Mouse (Mus musculus) midbrain, postnatal 0 days (tissue): ENCODE data around the gene Aoah. TPM values are rescaled to one million over a fixed set of nuclear protein-coding genes. Genes with fewer than 3 reads are reported as not detected.

Source experiments
- ATAC-seq: fragments of 200-750 bp; cut with Nextera tagmentation; 2 replicates; pipeline ENCODE4 v1.8.0; 2017; ENCODE audit warnings: moderate number of reproducible peaks, mild to moderate bottlenecking, moderate TSS enrichment, moderate library complexity; ENCODE audit not compliant: low FRiP score
- DNase-seq: peaks from one replicate; pipeline ENCODE4 v3.0.0-alpha.2; 2015; ENCODE audit warnings: low spot score
- H3K27ac ChIP-seq: fragments of 300-500 bp; sonication (generic); 2 replicates; pipeline ENCODE4 v1.5.1; 2014; ENCODE audit warnings: low read depth, mild to moderate bottlenecking, low read length, mixed read lengths
- H3K27me3 ChIP-seq: fragments of 300-500 bp; sonication (generic); 2 replicates; pipeline ENCODE4 v1.6.1; 2014; ENCODE audit warnings: low read length, control low read depth, mixed read lengths; ENCODE audit not compliant: insufficient read depth
- H3K36me3 ChIP-seq: fragments of 300-500 bp; sonication (generic); 2 replicates; pipeline ENCODE4 v1.6.1; 2014; ENCODE audit warnings: low read length, control low read depth, mixed read lengths; ENCODE audit not compliant: insufficient read depth
- H3K4me1 ChIP-seq: fragments of 300-500 bp; sonication (generic); 2 replicates; pipeline ENCODE4 v1.6.1; 2014; ENCODE audit warnings: mild to moderate bottlenecking, control low read depth, antibody characterized with exemption, low read length, mixed read lengths; ENCODE audit not compliant: insufficient read depth
- H3K4me2 ChIP-seq: fragments of 300-500 bp; sonication (generic); 2 replicates; pipeline ENCODE4 v1.6.1; 2014; ENCODE audit warnings: low read depth, mild to moderate bottlenecking, low read length, mixed read lengths; ENCODE audit not compliant: poor library complexity, severe bottlenecking
- H3K4me3 ChIP-seq: fragments of 300-500 bp; sonication (generic); 2 replicates; pipeline ENCODE4 v1.5.1; 2014; ENCODE audit warnings: low read depth, mild to moderate bottlenecking, low read length, moderate library complexity
- H3K9ac ChIP-seq: fragments of 300-500 bp; sonication (generic); replicated peaks from 2 replicates; pipeline ENCODE4 v1.6.1; 2014; ENCODE audit warnings: mild to moderate bottlenecking, low read length, moderate library complexity, mixed read lengths; ENCODE audit not compliant: poor library complexity, severe bottlenecking
- H3K9me3 ChIP-seq: fragments of 300-500 bp; sonication (generic); 2 replicates; pipeline ENCODE4 v1.6.1; 2016; ENCODE audit warnings: low read length, control low read depth
- CTCF ChIP-seq: IDR thresholded peaks from 2 replicates; pipeline ENCODE4 v1.5.1; 2016; ENCODE audit warnings: antibody characterized with exemption, mild to moderate bottlenecking
- WGBS: fragments of 180-500 bp; shearing (Covaris S2); extraction: QIAGEN DNeasy Blood & Tissue Kit; methylation state at CpG from one replicate; pipeline ENCODE4 v1.1.7; 2014; 5-methylcytosine and 5-hydroxymethylcytosine counted together
- polyA plus RNA-seq: library from polyadenylated mRNA; unstranded; fragments of >200 nt; fragmentation: Nextera tagmentation; extraction: Ambion mirVana; gene quantifications from 2 replicates; pipeline ENCODE4 v1.2.1, GENCODE M21; 2015
- total RNA-seq: library from RNA; depleted of rRNA; stranded (reverse); fragments of >200 nt; gene quantifications from 2 replicates; pipeline ENCODE4 v1.2.3, GENCODE M21; 2014

The Aoah gene
- total and polyA plus RNA-seq, 2 experiments from 2014 or later = 0.70 to 2.3 TPM

DNA sequence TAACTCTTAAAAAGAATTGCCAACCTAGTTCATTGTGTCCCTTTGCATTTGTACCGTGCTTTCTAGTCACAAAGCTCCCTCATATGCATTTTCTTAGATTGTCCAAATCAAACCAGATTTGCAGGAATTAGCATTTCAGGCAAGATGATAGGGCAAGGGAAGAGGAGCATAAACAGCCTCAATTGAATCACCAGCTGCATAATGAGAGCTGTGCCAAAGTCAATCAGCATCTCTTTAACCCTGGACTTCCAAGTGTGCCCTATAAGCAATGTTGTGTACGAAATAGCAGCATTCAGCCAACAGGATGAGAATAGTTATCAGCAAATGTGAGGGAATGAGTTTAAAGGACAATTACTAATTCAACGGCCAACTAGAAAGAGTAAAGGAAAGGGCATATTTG, 169.2 kb downstream of the Aoah start:
- Histone ChIP-seq H3K9me3 (no peaks in the 10 kb centered on the region), H3K4me1 (no peaks in the 10 kb centered on the region), H3K27ac (no peak overlapping the region), H3K27me3 (no peaks in the 10 kb centered on the region), H3K9ac (no peak overlapping the region), H3K4me2 (no peak overlapping the region), H3K4me3 (no peak overlapping the region), H3K36me3 (no peaks in the 10 kb centered on the region)
- no peak for ATAC-seq
- no peak for DNase-seq
- no peak for TF ChIP-seq CTCF
- 68% methylated on average over 3 of the region's 3 CpGs for WGBS

DNA sequence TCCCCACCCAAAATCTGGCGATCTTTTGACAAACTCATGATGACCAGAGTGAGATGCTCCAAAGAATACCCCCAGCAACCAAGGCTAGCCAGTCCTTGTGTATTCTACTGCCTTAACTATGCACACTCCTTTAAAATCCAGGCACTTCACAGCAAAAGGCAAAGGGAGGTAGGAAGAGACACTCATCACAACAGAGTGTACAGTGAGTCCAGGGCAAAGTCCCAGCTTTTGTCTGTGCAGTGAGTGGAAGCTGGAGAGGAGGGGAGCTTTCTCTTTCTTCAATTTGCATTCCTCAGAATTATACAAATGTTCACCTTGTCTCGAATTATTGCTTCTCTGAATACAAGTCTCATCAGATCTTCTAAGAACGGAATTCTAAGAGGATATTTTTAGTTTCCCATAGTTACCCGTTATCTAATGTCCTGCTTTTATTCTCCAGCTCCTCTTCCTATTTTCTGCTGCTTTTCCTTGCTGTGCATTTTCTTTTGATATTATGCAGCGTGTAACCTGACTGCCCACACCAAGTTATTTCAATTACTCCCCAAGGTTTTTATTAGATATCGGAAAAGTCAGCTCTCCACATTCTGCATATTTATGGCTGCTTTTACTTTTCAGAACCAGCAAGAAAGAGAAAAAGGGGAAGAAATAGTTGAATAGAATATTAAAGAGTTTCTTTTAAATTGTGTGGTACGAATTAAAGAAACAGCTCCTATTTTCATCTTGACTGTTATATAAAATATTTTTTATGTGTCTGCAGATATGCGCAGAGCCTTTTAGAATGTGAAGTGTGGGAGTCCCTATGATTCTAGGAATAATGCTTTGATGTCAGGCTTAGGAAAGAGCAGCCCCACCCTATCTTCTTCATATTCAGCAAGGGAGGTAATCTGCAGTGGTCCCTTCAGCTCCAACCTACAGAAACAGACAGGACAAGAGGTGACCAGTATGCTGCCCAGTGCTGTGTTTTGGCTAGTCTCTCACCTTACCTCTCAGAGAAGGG, 187.6 kb downstream of the Aoah start:
- H3K27me3 ChIP-seq = no peaks in the 10 kb centered on the region
- no peak overlapping the region for H3K9ac ChIP-seq
- no peak overlapping the region for H3K4me2 ChIP-seq
- H3K4me1 ChIP-seq = no peaks in the 10 kb centered on the region
- H3K4me3 ChIP-seq = no peak overlapping the region
- H3K9me3 ChIP-seq = no peaks in the 10 kb centered on the region
- no peaks in the 10 kb centered on the region for H3K36me3 ChIP-seq
- 61% methylated on average over 8 of the region's 8 CpGs for WGBS
- DNase-seq = no peak
- H3K27ac ChIP-seq = no peak overlapping the region
- peak; percentile 54; the same call in 1 of the 2 replicates for ATAC-seq
- no peak for TF ChIP-seq CTCF

DNA sequence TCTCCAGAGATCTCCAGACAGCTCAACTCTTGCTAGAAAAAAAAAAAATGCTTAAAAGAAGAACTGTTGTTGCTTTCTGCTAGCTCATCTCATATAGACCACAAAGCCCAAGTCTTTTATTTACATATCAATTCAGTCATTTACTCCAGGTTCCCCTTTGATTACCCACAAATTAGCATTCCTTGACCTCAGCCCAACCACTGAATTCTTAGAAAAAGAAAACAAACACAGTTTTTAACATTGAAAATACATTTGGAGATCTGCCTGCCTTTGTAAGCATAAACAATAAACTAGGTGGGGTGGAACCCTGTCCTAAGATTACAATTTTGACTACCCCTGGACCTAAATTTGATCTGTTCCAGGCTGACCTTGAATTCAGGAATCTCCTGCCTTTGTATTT, 191.6 kb downstream of the Aoah start:
- H3K27ac ChIP-seq = no peak overlapping the region
- H3K9ac ChIP-seq = no peak overlapping the region
- no peak overlapping the region for H3K4me2 ChIP-seq
- H3K36me3 ChIP-seq = no peaks in the 10 kb centered on the region
- no peaks in the 10 kb centered on the region for H3K4me1 ChIP-seq
- no peak for TF ChIP-seq CTCF
- no peak overlapping the region for H3K4me3 ChIP-seq
- no peaks in the 10 kb centered on the region for H3K27me3 ChIP-seq
- no peaks in the 10 kb centered on the region for H3K9me3 ChIP-seq
- no peak for ATAC-seq
- DNase-seq = no peak

DNA sequence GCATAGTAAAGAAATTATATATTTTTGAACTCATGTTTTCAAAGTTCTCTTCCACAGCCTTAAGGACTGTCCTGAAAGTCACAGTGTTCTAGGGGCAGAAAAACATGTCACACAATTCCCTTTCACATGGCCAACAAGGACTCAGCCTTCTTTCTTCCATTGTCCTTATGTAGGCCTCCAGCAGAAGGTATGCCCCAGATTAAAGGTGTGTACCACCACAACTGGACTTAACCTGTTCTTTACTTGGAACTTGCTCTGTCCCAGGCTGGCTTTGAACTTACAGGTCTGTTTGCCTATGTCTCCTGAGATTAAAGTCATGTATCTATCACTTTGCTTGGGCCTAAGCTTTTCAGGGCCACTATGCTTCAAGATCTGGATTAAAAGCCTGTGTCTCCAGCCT, 192.0 kb downstream of the Aoah start:
- ATAC-seq (no peak), DNase-seq (no peak)
- H3K9ac ChIP-seq = no peak overlapping the region
- no peaks in the 10 kb centered on the region for H3K4me1 ChIP-seq
- H3K4me3 ChIP-seq = no peak overlapping the region
- no peaks in the 10 kb centered on the region for H3K9me3 ChIP-seq
- no peak for TF ChIP-seq CTCF
- H3K36me3 ChIP-seq = no peaks in the 10 kb centered on the region
- H3K27me3 ChIP-seq = no peaks in the 10 kb centered on the region
- no peak overlapping the region for H3K27ac ChIP-seq
- no peak overlapping the region for H3K4me2 ChIP-seq

DNA sequence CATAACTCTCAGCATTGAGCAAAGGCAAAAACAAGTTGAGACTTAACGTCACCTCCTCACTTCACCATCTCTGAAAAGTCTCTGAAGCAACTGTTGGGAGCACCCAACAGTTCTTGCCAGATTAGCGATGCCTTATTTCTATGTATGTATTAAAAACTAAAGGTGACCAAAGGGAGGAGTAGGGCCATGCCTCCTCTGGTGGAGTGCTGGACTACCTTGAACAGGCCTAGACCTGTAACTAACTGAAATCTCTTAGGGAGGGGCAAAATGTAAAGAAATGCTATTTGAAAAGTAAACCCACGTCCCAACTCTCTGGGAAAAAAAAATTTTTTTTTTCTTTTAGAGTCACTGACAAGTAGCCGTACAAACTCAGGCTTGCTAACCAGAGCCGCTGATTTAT, 211.3 kb downstream of the Aoah start:
- no peaks in the 10 kb centered on the region for H3K9me3 ChIP-seq
- ATAC-seq = no peak
- H3K27me3 ChIP-seq = no peaks in the 10 kb centered on the region
- no peak overlapping the region for H3K4me2 ChIP-seq
- DNase-seq = no peak
- H3K9ac ChIP-seq = no peak overlapping the region
- no peak overlapping the region for H3K4me3 ChIP-seq
- 79% methylated on average over 5 of the region's 5 CpGs for WGBS
- no peaks in the 10 kb centered on the region for H3K4me1 ChIP-seq
- H3K36me3 ChIP-seq = no peaks in the 10 kb centered on the region
- no peak for TF ChIP-seq CTCF
- no peak overlapping the region for H3K27ac ChIP-seq

DNA sequence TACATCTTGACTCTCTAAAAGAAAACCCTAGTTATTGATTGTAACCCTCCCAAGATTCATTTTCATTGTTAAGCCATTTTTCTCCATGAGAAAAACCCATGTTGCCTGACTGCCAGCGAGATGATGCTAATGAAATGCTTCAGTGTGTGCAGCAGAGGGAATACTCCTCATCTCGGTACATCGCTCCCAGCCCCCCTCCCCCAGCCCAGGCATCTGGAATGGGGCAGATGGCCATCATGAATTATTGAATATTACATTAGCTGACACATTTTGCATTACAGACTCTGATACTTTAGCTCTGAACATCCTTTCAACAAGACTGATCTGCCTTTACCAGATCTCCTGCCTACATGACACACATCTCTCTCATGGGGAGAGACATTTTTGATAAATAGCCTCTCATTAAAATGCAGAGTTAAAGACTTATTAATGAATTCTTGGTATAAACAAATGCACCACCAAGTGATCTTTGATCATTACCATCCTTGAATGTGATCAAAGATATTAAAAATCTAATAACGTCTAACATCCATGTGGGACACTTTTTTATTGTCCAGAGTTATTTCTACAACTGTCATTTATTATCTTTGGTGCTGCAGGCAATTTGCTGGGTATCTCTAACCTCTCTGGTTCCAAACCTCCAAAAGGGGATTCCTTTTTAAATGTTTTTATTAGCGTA, 211.9 kb downstream of the Aoah start:
- Histone ChIP-seq H3K4me1 (no peaks in the 10 kb centered on the region), H3K36me3 (no peaks in the 10 kb centered on the region), H3K9me3 (no peaks in the 10 kb centered on the region), H3K9ac (no peak overlapping the region), H3K27ac (no peak overlapping the region), H3K27me3 (no peaks in the 10 kb centered on the region), H3K4me2 (no peak overlapping the region), H3K4me3 (no peak overlapping the region)
- 47% methylated on average over 5 of the region's 5 CpGs for WGBS
- DNase-seq (peak; percentile 44), ATAC-seq (peak; percentile 62; the same call in 1 of the 2 replicates)
- no peak for TF ChIP-seq CTCF
